Mouse (Mus musculus) cerebellum, adult 2 months (tissue): ENCODE measurements around the gene Ehd4.

ENCODE experiments used
- CTCF ChIP-seq: fragments of 200-500 bp; IDR thresholded peaks from 2 replicates; pipeline ENCODE4 v1.5.1; 2011; ENCODE audit warnings: low read depth, mild to moderate bottlenecking, control low read depth, low read length, moderate library complexity, borderline replicate concordance; ENCODE audit not compliant: insufficient read depth
- POLR2A ChIP-seq: fragments of 200-500 bp; IDR thresholded peaks from 2 replicates; pipeline ENCODE4 v1.6.1; 2011; ENCODE audit warnings: low read length, control low read depth, borderline replicate concordance; ENCODE audit not compliant: insufficient read depth

GRCm38 (mm10) chr2:120113963-120114362 lies 40.4 kb downstream of the Ehd4 start:
- TF ChIP-seq CTCF = no peak
- no peak for TF ChIP-seq POLR2A
